Mouse (Mus musculus) forebrain, embryonic 10.5 days (tissue): ENCODE measurements around the gene Tmtc1. TPM values are rescaled to one million over a fixed set of nuclear protein-coding genes. Genes with fewer than 3 reads are reported as not detected.

Experiments used
- DNase-seq: peaks from one replicate; pipeline ENCODE4 v3.0.0-alpha.2; 2017; ENCODE audit warnings: low spot score; ENCODE audit errors: extremely low spot score
- H3K27ac ChIP-seq: fragments of 300-500 bp; sonication (generic); 2 replicates; pipeline ENCODE4 v1.5.1; 2016; ENCODE audit warnings: mild to moderate bottlenecking
- H3K27me3 ChIP-seq: fragments of 300-500 bp; sonication (generic); 2 replicates; pipeline ENCODE4 v1.6.1; 2016; ENCODE audit warnings: mild to moderate bottlenecking; ENCODE audit not compliant: poor library complexity, severe bottlenecking
- H3K36me3 ChIP-seq: fragments of 300-500 bp; sonication (generic); replicated peaks from 2 replicates; pipeline ENCODE4 v1.6.1; 2016; ENCODE audit warnings: mild to moderate bottlenecking, moderate library complexity
- H3K4me1 ChIP-seq: fragments of 300-500 bp; sonication (generic); 2 replicates; pipeline ENCODE4 v1.6.1; 2016
- H3K4me3 ChIP-seq: fragments of 300-500 bp; sonication (generic); 2 replicates; pipeline ENCODE4 v1.5.1; 2016; ENCODE audit warnings: mild to moderate bottlenecking, moderate library complexity
- H3K9me3 ChIP-seq: fragments of 300-500 bp; sonication (generic); 2 replicates; pipeline ENCODE4 v1.6.1; 2016; ENCODE audit warnings: mild to moderate bottlenecking, moderate library complexity
- WGBS: fragments of 180-500 bp; shearing (Covaris S2); methylation state at CpG from one replicate; pipeline ENCODE4 v1.1.7; 2016; 5-methylcytosine and 5-hydroxymethylcytosine counted together
- polyA plus RNA-seq: library from polyadenylated mRNA; unstranded; fragments of >200 nt; fragmentation: Nextera tagmentation; extraction: Ambion mirVana; gene quantifications from 2 replicates; pipeline ENCODE4 v1.2.1, GENCODE M21; 2016

The Tmtc1 gene
- polyA plus RNA-seq, 1 experiment from 2014 or later = 0.20 TPM

DNA sequence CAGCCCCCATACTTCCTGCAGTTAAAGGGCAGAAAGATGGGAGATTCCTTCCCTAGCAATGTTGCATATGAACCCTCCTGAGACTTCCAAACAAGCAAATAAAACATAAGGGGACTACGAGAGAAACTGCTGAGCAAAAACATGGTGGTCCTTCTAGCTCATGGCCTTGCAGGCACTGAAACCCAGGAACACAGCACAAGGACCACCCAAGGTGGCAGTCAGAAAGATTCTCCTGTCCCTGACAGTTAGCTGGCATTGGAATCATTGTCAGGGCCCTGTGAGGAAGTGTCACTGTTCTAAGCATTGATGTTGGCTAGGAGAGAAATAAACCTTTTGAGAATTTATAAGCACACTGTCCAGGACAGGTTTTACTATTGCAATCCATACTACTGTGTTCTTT lies 56.2 kb downstream of the Tmtc1 start:
- 81% methylated on average over 1 of the region's 1 CpGs for WGBS
- no peak overlapping the region for H3K27ac ChIP-seq
- H3K9me3 ChIP-seq = no peaks in the 10 kb centered on the region
- no peaks in the 10 kb centered on the region for H3K27me3 ChIP-seq
- no peaks in the 10 kb centered on the region for H3K36me3 ChIP-seq
- peaks cover 18% of the 10 kb centered on the region for H3K4me1 ChIP-seq
- DNase-seq = no peak
- no peak overlapping the region for H3K4me3 ChIP-seq

- H3K27me3 ChIP-seq = no peaks in the 10 kb centered on the region
- no peaks in the 10 kb centered on the region for H3K9me3 ChIP-seq
- no peak overlapping the region for H3K27ac ChIP-seq
- no peak overlapping the region for H3K4me3 ChIP-seq
- WGBS = 82% methylated on average over 6 of the region's 6 CpGs
- H3K36me3 ChIP-seq = no peaks in the 10 kb centered on the region
- H3K4me1 ChIP-seq = peaks cover 5% of the 10 kb centered on the region
- DNase-seq = no peak
Measured at GRCm38 (mm10) chr6:148384111-148384895, 59.9 kb downstream of the Tmtc1 start.

GRCm38 (mm10) chr6:148381163-148381782 lies 62.9 kb downstream of the Tmtc1 start:
- 87% methylated on average over 9 of the region's 9 CpGs for WGBS
- Histone ChIP-seq H3K36me3 (no peaks in the 10 kb centered on the region), H3K4me3 (no peak overlapping the region), H3K9me3 (peaks cover 5% of the 10 kb centered on the region; the same call in 1 of the 2 replicates), H3K27ac (no peak overlapping the region), H3K4me1 (peaks cover 5% of the 10 kb centered on the region), H3K27me3 (no peaks in the 10 kb centered on the region)
- no peak for DNase-seq

- Histone ChIP-seq H3K4me3 (no peak overlapping the region), H3K27me3 (no peaks in the 10 kb centered on the region), H3K27ac (no peak overlapping the region), H3K4me1 (peaks cover 4% of the 10 kb centered on the region; the same call in 1 of the 2 replicates), H3K36me3 (no peaks in the 10 kb centered on the region), H3K9me3 (peaks cover 5% of the 10 kb centered on the region; the same call in 1 of the 2 replicates)
- WGBS = 47% methylated on average over 3 of the region's 3 CpGs
- no peak for DNase-seq
Measured at GRCm38 (mm10) chr6:148375618-148376209, 68.5 kb downstream of the Tmtc1 start.

GRCm38 (mm10) chr6:148375015-148375414 lies 69.2 kb downstream of the Tmtc1 start:
- WGBS = 85% methylated on average over 3 of the region's 3 CpGs
- no peak for DNase-seq
- H3K27me3 ChIP-seq = no peaks in the 10 kb centered on the region

DNA sequence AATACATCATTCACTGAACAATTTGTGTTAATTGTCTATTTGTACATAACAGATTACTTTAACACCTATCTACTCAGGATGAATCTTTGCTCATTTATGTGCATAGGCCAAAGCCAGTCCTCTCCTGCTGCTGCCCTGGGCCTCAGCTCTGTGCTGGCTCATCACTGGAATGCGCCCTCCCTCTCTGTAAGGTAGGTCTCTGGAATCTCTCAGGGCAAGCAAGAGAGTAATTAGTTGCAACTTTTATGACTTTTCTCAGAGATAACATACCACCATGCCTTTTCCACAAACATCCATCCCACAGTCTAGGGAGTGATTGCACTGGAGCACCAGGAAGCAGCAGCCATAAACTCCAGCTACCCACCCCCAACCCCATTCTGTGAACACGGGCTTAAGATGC lies 70.7 kb downstream of the Tmtc1 start:
- Histone ChIP-seq H3K9me3 (peaks cover 5% of the 10 kb centered on the region; the same call in 1 of the 2 replicates), H3K4me1 (peaks cover 4% of the 10 kb centered on the region; the same call in 1 of the 2 replicates), H3K27ac (no peak overlapping the region), H3K36me3 (no peaks in the 10 kb centered on the region), H3K27me3 (no peaks in the 10 kb centered on the region), H3K4me3 (no peak overlapping the region)
- WGBS = 85% methylated on average over 2 of the region's 2 CpGs
- DNase-seq = no peak

More at GRCm38 (mm10) chr6:148375015-148375414, 69.2 kb downstream of the Tmtc1 start:
- peaks cover 4% of the 10 kb centered on the region; the same call in 1 of the 2 replicates for H3K4me1 ChIP-seq
- no peak overlapping the region for H3K4me3 ChIP-seq
- peaks cover 5% of the 10 kb centered on the region; the same call in 1 of the 2 replicates for H3K9me3 ChIP-seq
- no peak overlapping the region for H3K27ac ChIP-seq
- H3K36me3 ChIP-seq = no peaks in the 10 kb centered on the region

GRCm38 (mm10) chr6:148371223-148371622 lies 73.0 kb downstream of the Tmtc1 start:
- H3K4me1 ChIP-seq = peaks cover 13% of the 10 kb centered on the region
- H3K9me3 ChIP-seq = no peaks in the 10 kb centered on the region
- DNase-seq = no peak
- H3K4me3 ChIP-seq = no peak overlapping the region
- H3K27me3 ChIP-seq = no peaks in the 10 kb centered on the region
- H3K36me3 ChIP-seq = no peaks in the 10 kb centered on the region
- no peak overlapping the region for H3K27ac ChIP-seq

GRCm38 (mm10) chr6:148367094-148367539 lies 77.1 kb downstream of the Tmtc1 start:
- no peak for DNase-seq
- WGBS = 30% methylated on average over 4 of the region's 4 CpGs
- Histone ChIP-seq H3K27ac (peak overlapping the region; percentile 37; the same call in 1 of the 2 replicates), H3K4me1 (peaks cover 9% of the 10 kb centered on the region), H3K36me3 (no peaks in the 10 kb centered on the region), H3K4me3 (no peak overlapping the region), H3K27me3 (no peaks in the 10 kb centered on the region), H3K9me3 (no peaks in the 10 kb centered on the region)

DNA sequence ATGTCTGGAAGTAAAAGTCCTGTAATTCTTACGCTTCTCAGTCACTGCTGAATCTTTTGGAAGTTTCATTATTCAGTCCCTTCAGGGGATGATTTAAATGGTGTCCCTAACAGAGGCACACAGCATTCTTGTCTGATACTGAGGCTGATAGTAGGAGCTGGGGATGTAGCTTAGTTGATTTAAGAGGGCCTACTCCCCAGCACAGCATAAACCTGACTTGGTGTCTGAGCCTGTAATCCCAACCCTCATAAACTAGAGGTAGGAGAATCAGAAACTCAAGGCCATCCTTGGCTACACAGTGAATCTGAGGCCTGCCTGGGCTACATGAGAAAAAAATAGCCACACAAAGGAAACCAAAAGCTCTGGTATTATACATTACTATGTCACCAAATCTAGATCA lies 77.6 kb downstream of the Tmtc1 start:
- no peak for DNase-seq
- 83% methylated on average over 1 of the region's 1 CpGs for WGBS

DNA sequence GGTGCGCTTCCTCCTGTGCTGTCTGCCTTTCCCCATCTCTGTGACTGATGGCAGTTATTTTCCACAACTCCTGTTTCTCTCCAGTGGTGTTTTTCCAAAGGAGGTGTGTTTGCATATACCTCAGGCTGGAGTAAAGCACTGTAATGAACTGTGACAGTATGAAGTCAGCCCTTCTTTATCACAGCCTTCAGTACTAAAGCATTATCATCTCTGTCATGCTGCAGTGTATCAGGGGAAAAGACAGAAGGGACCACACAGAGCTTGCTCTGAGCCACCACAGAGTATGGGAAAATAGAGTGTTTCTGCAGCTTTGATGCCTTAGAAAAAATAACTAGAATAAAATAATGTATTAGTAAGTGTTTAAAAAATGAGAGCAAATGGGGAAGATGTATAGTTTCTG lies 81.0 kb downstream of the Tmtc1 start:
- H3K9me3 ChIP-seq = no peaks in the 10 kb centered on the region
- no peak overlapping the region for H3K27ac ChIP-seq
- H3K4me1 ChIP-seq = peaks cover 28% of the 10 kb centered on the region
- DNase-seq = no peak
- H3K4me3 ChIP-seq = no peak overlapping the region
- H3K27me3 ChIP-seq = no peaks in the 10 kb centered on the region
- H3K36me3 ChIP-seq = no peaks in the 10 kb centered on the region
- 86% methylated on average over 1 of the region's 1 CpGs for WGBS

More for the DNA sequence above, 77.6 kb downstream of the Tmtc1 start:
- H3K4me3 ChIP-seq = no peak overlapping the region
- H3K9me3 ChIP-seq = no peaks in the 10 kb centered on the region
- no peaks in the 10 kb centered on the region for H3K36me3 ChIP-seq
- no peaks in the 10 kb centered on the region for H3K27me3 ChIP-seq
- H3K27ac ChIP-seq = no peak overlapping the region
- peaks cover 9% of the 10 kb centered on the region for H3K4me1 ChIP-seq

DNA sequence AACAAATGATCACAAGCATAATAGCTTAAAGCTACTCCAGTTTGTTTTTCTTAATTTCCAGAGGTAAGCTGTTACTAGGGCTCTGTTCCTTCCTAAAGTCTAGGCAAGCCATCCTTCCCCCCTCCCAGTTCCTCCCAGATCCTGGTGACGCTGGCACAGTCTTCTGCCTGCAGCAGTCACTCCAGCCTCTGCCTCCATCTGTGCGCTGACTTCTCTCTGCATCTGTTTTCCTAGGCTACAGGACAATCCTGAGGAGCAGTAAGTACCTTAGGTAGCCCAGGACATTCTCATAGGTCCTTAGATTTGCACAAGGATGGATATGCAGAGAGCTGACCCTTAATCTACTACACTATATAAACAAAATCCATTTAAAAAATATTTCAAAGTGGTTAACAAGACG lies 81.7 kb downstream of the Tmtc1 start:
- Histone ChIP-seq H3K27me3 (no peaks in the 10 kb centered on the region), H3K27ac (no peak overlapping the region), H3K36me3 (no peaks in the 10 kb centered on the region; the same call in 1 of the 2 replicates), H3K9me3 (no peaks in the 10 kb centered on the region; the same call in 1 of the 2 replicates), H3K4me3 (no peak overlapping the region), H3K4me1 (peaks cover 28% of the 10 kb centered on the region)
- 66% methylated on average over 3 of the region's 3 CpGs for WGBS
- no peak for DNase-seq

DNA sequence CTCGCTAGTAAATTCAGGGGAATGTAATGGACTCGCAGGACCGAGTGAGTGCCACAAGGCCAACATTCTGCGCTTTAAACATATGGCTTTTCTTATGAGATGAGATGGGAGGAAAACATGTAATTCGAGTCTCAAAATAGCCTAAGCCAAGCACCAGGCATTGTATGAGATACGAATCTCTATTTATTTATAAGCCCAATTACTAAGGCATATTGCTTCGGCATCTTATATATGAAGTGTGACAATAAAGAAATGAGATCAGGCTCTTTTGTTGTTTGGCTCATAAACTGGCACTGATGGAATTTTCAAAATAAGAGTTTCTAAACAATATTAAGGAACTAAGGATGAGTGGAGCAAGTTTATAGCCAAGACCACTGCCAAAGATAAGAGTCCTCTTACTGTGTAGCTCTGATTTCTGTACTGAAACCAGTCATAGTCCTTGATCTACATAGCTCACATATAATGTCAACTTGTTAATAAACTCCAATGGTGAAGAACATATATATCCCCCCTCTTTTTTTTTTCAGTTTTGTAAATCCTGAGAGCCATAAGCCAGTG lies 84.8 kb downstream of the Tmtc1 start:
- 82% methylated on average over 7 of the region's 7 CpGs for WGBS
- Histone ChIP-seq H3K27me3 (no peaks in the 10 kb centered on the region), H3K9me3 (peaks cover 25% of the 10 kb centered on the region), H3K36me3 (peaks cover 23% of the 10 kb centered on the region), H3K4me3 (no peak overlapping the region), H3K4me1 (peaks cover 29% of the 10 kb centered on the region), H3K27ac (peak overlapping the region; percentile 70; the same call in 1 of the 2 replicates)
- DNase-seq = no peak
